Mouse (Mus musculus): ENCODE data around the gene Msrb1. TPM values are rescaled to one million over a fixed set of nuclear protein-coding genes. Genes with fewer than 3 reads are reported as not detected.

The Msrb1 gene
- total RNA-seq (2012; rRNA removed) = 23.5 and 30.2 TPM in 2 replicates

DNA sequence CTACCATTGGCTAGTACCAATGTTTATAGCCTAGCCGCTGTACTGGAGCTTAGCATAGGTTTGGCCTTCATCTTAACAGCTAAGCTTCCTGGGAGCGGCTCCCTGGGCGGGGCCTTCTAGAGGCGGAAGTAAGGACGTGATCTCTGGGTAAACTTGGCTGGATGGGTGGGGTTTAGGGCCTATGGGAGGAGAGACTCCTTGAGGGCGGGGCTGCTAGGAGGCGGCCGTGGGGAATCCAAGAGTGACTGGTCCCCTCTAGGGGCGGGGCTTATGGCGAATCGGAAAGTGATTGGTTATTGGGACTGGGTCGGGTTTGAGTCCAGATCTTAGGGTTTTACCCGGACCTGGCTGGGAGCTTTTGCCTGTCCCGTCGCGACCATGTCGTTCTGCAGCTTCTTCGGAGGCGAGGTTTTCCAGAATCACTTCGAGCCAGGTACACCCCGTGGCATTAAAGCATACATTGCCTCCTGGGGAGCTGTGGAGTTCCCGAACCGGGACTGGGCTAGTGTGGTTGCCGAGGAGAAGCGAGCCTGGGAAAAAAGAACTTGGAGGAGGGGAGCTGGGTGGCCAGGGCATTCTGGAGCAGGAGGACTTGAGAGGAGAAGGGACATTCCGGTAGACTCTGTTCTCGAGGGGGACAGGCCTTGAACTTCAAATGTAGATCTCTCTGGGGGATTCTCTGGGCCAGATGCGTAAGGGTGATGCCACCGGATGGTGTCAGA, at the start of gene Msrb1:
Gene Msrb1 (plus strand): TSS at position 313 of the 722 bp plus-strand sequence.
- 0 out of 2 replicates have a peak within 1 kb of the TSS, but pooled peaks have one; percentile 7 for H3K27ac ChIP-seq (ENCODE audit: insufficient read depth, low read depth, low read length, poor library complexity, severe bottlenecking)
- no peaks in the 10 kb centered on the region for H3K9me3 ChIP-seq (ENCODE audit: control insufficient read depth, insufficient read depth, low read depth, low read length)
- peak within 1 kb of the TSS; percentile 73 to 80 for H3K4me3 ChIP-seq (ENCODE audit: insufficient read depth in 1 of 2, low read depth in 1 of 2, low read length in 2 of 2, poor library complexity in 1 of 2, severe bottlenecking in 1 of 2)
- TF ChIP-seq MAFK (IDR thresholded peaks at IDR 0.05; ENCODE audit: insufficient read depth, low read depth, low read length) = no peak
- no peak for TF ChIP-seq ZNF384 (IDR thresholded peaks at IDR 0.05; ENCODE audit: low read depth, low read length)
- no peak for TF ChIP-seq CHD2 (IDR thresholded peaks at IDR 0.05; ENCODE audit: low read depth, low read length)
- in situ Hi-C loops (cut with MboI; ENCODE audit: low sequenced_read_pairs in 2 of 2, unreplicated experiment in 2 of 2) = no loop called here
- H3K36me3 ChIP-seq (ENCODE audit: control insufficient read depth, insufficient read depth, low read length, poor library complexity, severe bottlenecking) = no peaks in the 10 kb centered on the region
- peak; percentile 100 for DNase-seq (ENCODE audit: low read depth, low spot score)
- H3K4me1 ChIP-seq (ENCODE audit: control insufficient read depth in 2 of 2, insufficient read depth in 2 of 2, low read length in 2 of 2, poor library complexity in 1 of 2) = peaks cover 1 to 15% of the 10 kb centered on the region in 2 experiments; a peak in 2 of 4 replicates
- peak within 1 kb of the TSS; percentile 75 for H3K9ac ChIP-seq (ENCODE audit: insufficient read depth, low read depth, low read length, poor library complexity, severe bottlenecking)

DNA sequence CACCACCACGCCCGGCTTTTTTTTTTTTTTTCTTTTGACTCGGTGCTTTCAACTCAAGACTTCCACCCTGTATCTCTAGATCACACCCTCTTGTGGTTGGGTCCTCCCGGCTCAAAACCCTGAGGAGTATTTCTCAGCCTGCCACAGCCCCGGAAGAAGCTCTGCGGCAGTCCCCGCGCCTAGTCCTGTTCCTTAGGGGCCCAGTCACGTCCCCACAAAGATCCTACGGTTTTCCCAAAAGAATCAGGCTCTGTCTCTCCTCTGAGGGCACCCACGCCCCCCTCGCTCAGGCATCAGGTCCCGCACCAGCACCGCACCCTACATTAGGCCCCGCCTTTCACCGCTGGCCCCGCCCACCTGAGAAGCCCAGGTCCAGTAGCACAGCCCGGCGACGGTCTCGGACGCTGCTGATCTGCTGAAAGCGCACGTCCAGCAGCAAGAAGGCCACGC, 49.3 kb upstream of the Msrb1 start:
- Histone ChIP-seq H3K27ac (ENCODE audit: insufficient read depth, low read depth, low read length, poor library complexity, severe bottlenecking) (no peak overlapping the region), H3K9ac (ENCODE audit: insufficient read depth, low read depth, low read length, poor library complexity, severe bottlenecking) (peak overlapping the region; percentile 1; the same call in 1 of the 2 replicates), H3K4me1 (ENCODE audit: control insufficient read depth in 2 of 2, insufficient read depth in 2 of 2, low read length in 2 of 2, poor library complexity in 1 of 2) (peaks cover 7 to 11% of the 10 kb centered on the region in 2 experiments), H3K4me3 (ENCODE audit: insufficient read depth in 1 of 2, low read depth in 1 of 2, low read length in 2 of 2, poor library complexity in 1 of 2, severe bottlenecking in 1 of 2) (peak overlapping the region; percentile 15 to 16; a peak in 3 of 4 replicates), H3K9me3 (ENCODE audit: control insufficient read depth, insufficient read depth, low read depth, low read length) (no peaks in the 10 kb centered on the region), H3K36me3 (ENCODE audit: control insufficient read depth, insufficient read depth, low read length, poor library complexity, severe bottlenecking) (peaks cover under 1% of the 10 kb centered on the region; the same call in 1 of the 2 replicates)
- TF ChIP-seq ZC3H11A (IDR thresholded peaks at IDR 0.05; ENCODE audit: borderline replicate concordance, low read depth, low read length) = no peak
- TF ChIP-seq CHD2 (IDR thresholded peaks at IDR 0.05; ENCODE audit: low read depth, low read length) = no peak
- peak; percentile 64; the same call in 1 of the 2 replicates for TF ChIP-seq ZNF384 (IDR thresholded peaks at IDR 0.05; ENCODE audit: low read depth, low read length)
- in situ Hi-C loops (cut with MboI; ENCODE audit: low sequenced_read_pairs in 2 of 2, unreplicated experiment in 2 of 2) = no loop called here
- no peak for DNase-seq (ENCODE audit: low read depth, low spot score)

DNA sequence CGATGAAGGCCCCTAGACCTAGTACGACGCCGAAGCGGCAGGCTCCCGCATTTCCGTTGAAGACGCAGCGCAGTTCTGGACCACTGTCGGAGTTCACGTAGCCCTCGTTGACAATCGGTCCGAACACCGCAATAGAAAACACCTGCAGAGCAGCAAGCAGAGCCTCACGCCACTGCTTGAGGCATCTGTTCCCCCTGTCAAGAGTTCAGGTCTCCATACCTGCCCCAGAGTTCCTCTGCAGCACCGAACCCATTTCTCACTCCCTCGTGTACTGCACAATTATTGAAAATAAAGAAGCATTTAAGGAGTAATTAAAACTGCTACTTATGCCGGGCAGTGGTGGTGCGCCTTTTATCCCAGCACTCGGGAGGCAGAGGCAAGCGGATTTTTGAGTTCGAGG, 48.8 kb upstream of the Msrb1 start:
- no peak for DNase-seq (ENCODE audit: low read depth, low spot score)
- Histone ChIP-seq H3K9ac (ENCODE audit: insufficient read depth, low read depth, low read length, poor library complexity, severe bottlenecking) (no peak overlapping the region), H3K4me3 (ENCODE audit: insufficient read depth in 1 of 2, low read depth in 1 of 2, low read length in 2 of 2, poor library complexity in 1 of 2, severe bottlenecking in 1 of 2) (peak overlapping the region; percentile 15 to 16; a peak in 2 of 4 replicates), H3K36me3 (ENCODE audit: control insufficient read depth, insufficient read depth, low read length, poor library complexity, severe bottlenecking) (peaks cover 1% of the 10 kb centered on the region), H3K9me3 (ENCODE audit: control insufficient read depth, insufficient read depth, low read depth, low read length) (no peaks in the 10 kb centered on the region), H3K4me1 (ENCODE audit: control insufficient read depth in 2 of 2, insufficient read depth in 2 of 2, low read length in 2 of 2, poor library complexity in 1 of 2) (peaks cover 7 to 11% of the 10 kb centered on the region in 2 experiments), H3K27ac (ENCODE audit: insufficient read depth, low read depth, low read length, poor library complexity, severe bottlenecking) (no peak overlapping the region)
- TF ChIP-seq ZNF384 (IDR thresholded peaks at IDR 0.05; ENCODE audit: low read depth, low read length) (no peak), MAFK (IDR thresholded peaks at IDR 0.05; ENCODE audit: insufficient read depth, low read depth, low read length) (no peak), HCFC1 (IDR thresholded peaks at IDR 0.05; ENCODE audit: borderline replicate concordance, insufficient read depth, low read length) (no peak), CHD2 (IDR thresholded peaks at IDR 0.05; ENCODE audit: low read depth, low read length) (no peak), ZC3H11A (IDR thresholded peaks at IDR 0.05; ENCODE audit: borderline replicate concordance, low read depth, low read length) (no peak)
- in situ Hi-C loops (cut with MboI; ENCODE audit: low sequenced_read_pairs in 2 of 2, unreplicated experiment in 2 of 2) = no loop called here

DNA sequence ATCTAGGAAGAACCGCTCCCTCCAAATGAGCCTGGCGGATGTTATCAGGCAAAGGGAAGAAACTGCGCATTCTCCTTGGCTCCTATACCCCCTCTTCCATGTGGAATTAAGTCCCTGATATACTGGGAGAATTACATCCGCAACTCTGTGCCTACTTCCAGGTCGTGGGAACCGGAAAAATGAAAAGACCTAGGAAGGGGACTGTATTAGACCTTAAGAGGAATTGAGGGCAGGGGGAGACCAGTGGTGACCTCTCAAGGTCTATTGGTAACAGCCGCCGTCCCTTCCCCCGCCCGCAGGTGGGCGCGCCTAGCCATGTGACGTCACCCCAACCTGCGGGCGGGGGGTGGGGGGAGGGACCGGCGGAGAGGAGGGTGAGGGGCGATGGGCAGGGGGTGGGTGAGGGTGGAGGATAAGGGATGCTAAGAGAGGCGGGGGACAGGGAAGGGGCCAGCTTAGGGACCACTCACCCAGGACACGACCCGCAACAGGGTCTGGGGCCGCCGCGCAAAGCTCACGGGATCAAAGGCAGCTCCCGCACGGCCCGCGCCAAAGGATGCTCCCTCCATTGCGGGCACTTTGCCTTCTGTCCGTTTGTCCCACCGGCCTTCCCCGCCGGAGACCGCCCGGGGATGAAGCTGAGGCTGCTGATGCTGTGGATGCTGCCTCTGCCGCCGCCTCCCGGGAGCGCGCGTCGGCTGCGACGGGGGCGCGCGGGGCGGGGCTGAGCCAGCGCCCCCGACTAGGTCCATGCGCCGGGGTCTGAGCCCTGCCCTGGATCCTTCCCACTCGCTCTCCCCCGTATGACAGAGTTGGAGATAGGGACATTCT, 47.0 kb upstream of the Msrb1 start, which contains the start of gene Syngr3:
Gene Syngr3 (minus strand): TSS at position 705 of the 831 bp plus-strand sequence.
- Histone ChIP-seq H3K9me3 (ENCODE audit: control insufficient read depth, insufficient read depth, low read depth, low read length) (no peaks in the 10 kb centered on the region), H3K36me3 (ENCODE audit: control insufficient read depth, insufficient read depth, low read length, poor library complexity, severe bottlenecking) (peaks cover 13% of the 10 kb centered on the region), H3K4me3 (ENCODE audit: insufficient read depth in 1 of 2, low read depth in 1 of 2, low read length in 2 of 2, poor library complexity in 1 of 2, severe bottlenecking in 1 of 2) (peak within 1 kb of the TSS; percentile 67 to 68), H3K4me1 (ENCODE audit: control insufficient read depth in 2 of 2, insufficient read depth in 2 of 2, low read length in 2 of 2, poor library complexity in 1 of 2) (peaks cover 7 to 11% of the 10 kb centered on the region in 2 experiments), H3K27ac (ENCODE audit: insufficient read depth, low read depth, low read length, poor library complexity, severe bottlenecking) (no peak within 1 kb of the TSS), H3K9ac (ENCODE audit: insufficient read depth, low read depth, low read length, poor library complexity, severe bottlenecking) (peak within 1 kb of the TSS; percentile 54)
- no peak for DNase-seq (ENCODE audit: low read depth, low spot score)
- in situ Hi-C loops (cut with MboI; ENCODE audit: low sequenced_read_pairs in 2 of 2, unreplicated experiment in 2 of 2) = no loop called here
- TF ChIP-seq HCFC1 (IDR thresholded peaks at IDR 0.05; ENCODE audit: borderline replicate concordance, insufficient read depth, low read length) (no peak), CHD2 (IDR thresholded peaks at IDR 0.05; ENCODE audit: low read depth, low read length) (no peak), ZNF384 (IDR thresholded peaks at IDR 0.05; ENCODE audit: low read depth, low read length) (no peak), MAFK (IDR thresholded peaks at IDR 0.05; ENCODE audit: insufficient read depth, low read depth, low read length) (no peak), ZC3H11A (IDR thresholded peaks at IDR 0.05; ENCODE audit: borderline replicate concordance, low read depth, low read length) (no peak)
